Mouse (Mus musculus) large intestine, adult 2 months (tissue): ENCODE data around the gene Adamts4. TPM values are rescaled to one million over a fixed set of nuclear protein-coding genes. Genes with fewer than 3 reads are reported as not detected.
A peak's percentile ranks its signal among the peaks of the same experiment; 100 is the strongest.
"Not testable (repeated sequence)": the region's sequence is repeated elsewhere in the genome, so short reads cannot be mapped to it uniquely, and the experiment has no call there.

ENCODE experiments used
- DNase-seq: peaks from one replicate; pipeline ENCODE4 v3.0.0-alpha.2; 2012; ENCODE audit warnings: low read depth, low spot score
- WGBS: fragments of 180-500 bp; shearing (Covaris S2); methylation state at CpG from one replicate; pipeline ENCODE4 v1.1.7; 2018; 5-methylcytosine and 5-hydroxymethylcytosine counted together
- polyA plus RNA-seq: library from polyadenylated mRNA; depleted of rRNA; stranded (reverse); fragments of >200 nt; gene quantifications from 2 replicates; pipeline ENCODE4 v1.2.3, GENCODE M21; 2012; rRNA removed

Adamts4 gene
- polyA plus RNA-seq, 1 experiment, result 1.1 TPM

- DNase-seq, result no peak
- under 1% methylated on average over 49 of the region's 49 CpGs for WGBS
Observed at GRCm38 (mm10) chr1:171287136-171288081, 37.2 kb downstream of the Adamts4 start, which contains the start of gene Usp21. Gene Usp21, minus strand, starts transcription at chr1:171287991.

- WGBS, result 65% methylated on average over 4 of the region's 4 CpGs
- DNase-seq, result no peak
Observed at GRCm38 (mm10) chr1:171288328-171288727, 38.1 kb downstream of the Adamts4 start.

GRCm38 (mm10) chr1:171293351-171293750 lies 43.1 kb downstream of the Adamts4 start:
- DNase-seq, result no peak
- WGBS, result 52% methylated on average over 3 of the region's 3 CpGs

- 26% methylated on average over 5 of the region's 5 CpGs for WGBS
- DNase-seq, result no peak
Observed at GRCm38 (mm10) chr1:171293906-171294297, 43.7 kb downstream of the Adamts4 start.

- WGBS, result under 1% methylated on average over 42 of the region's 42 CpGs
- peak; percentile 77 for DNase-seq
Observed at GRCm38 (mm10) chr1:171294298-171295062, 44.3 kb downstream of the Adamts4 start, which contains the start of gene Ufc1. Gene Ufc1, minus strand, starts transcription at chr1:171295024.

GRCm38 (mm10) chr1:171295063-171295402 lies 44.8 kb downstream of the Adamts4 start:
- no peak for DNase-seq
- 8% methylated on average over 3 of the region's 3 CpGs for WGBS

GRCm38 (mm10) chr1:171298226-171298625 lies 48.0 kb downstream of the Adamts4 start:
- DNase-seq, result no peak
- 64% methylated on average over 3 of the region's 3 CpGs for WGBS

GRCm38 (mm10) chr1:171306157-171306556 lies 55.9 kb downstream of the Adamts4 start:
- WGBS, result 54% methylated on average over 5 of the region's 5 CpGs
- DNase-seq, result not testable (repeated sequence)

- no peak for DNase-seq
- WGBS, result 70% methylated on average over 2 of the region's 2 CpGs
Observed at GRCm38 (mm10) chr1:171309321-171309720, 59.1 kb downstream of the Adamts4 start.

Other genes with a start within 250 kb of the Adamts4 start
- gene Fcgr4, start 231.5 kb upstream of the Adamts4 start, polyA plus RNA-seq, result 8.4 and 10.1 TPM in 2 replicates
- 11.3 and 18.0 TPM in 2 replicates for gene Fcgr3, start 185.5 kb upstream of the Adamts4 start, polyA plus RNA-seq
- gene Cfap126, start 136.5 kb upstream of the Adamts4 start, polyA plus RNA-seq, result 1.8 and 2.0 TPM in 2 replicates
- gene Sdhc, start 99.8 kb upstream of the Adamts4 start, polyA plus RNA-seq, result 308 and 341 TPM in 2 replicates
- 0.29 and 0.30 TPM in 2 replicates for gene Mpz, start 99.7 kb upstream of the Adamts4 start, polyA plus RNA-seq
- gene Pcp4l1, start 54.2 kb upstream of the Adamts4 start, polyA plus RNA-seq, result 23.6 and 25.2 TPM in 2 replicates
- gene Nr1i3, start 36.5 kb upstream of the Adamts4 start, polyA plus RNA-seq, result 3.8 and 22.7 TPM in 2 replicates
- 23.1 and 24.0 TPM in 2 replicates for gene Tomm40l, start 27.9 kb upstream of the Adamts4 start, polyA plus RNA-seq
- gene Apoa2, start 25.4 kb upstream of the Adamts4 start, polyA plus RNA-seq, result 0.50 and 1.9 TPM in 2 replicates
- gene Fcer1g, start 16.1 kb upstream of the Adamts4 start, polyA plus RNA-seq, result 56.2 and 58.5 TPM in 2 replicates
- 167 and 181 TPM in 2 replicates for gene Ndufs2, start 967 bp downstream of the Adamts4 start, polyA plus RNA-seq
- gene B4galt3, start 19.9 kb downstream of the Adamts4 start, polyA plus RNA-seq, result 70.3 and 80.0 TPM in 2 replicates
- gene Ppox, start 30.8 kb downstream of the Adamts4 start, polyA plus RNA-seq, result 21.9 and 34.8 TPM in 2 replicates
- gene Usp21, start 37.6 kb downstream of the Adamts4 start, polyA plus RNA-seq, result 30.0 and 36.4 TPM in 2 replicates
- gene Ufc1, start 44.6 kb downstream of the Adamts4 start, polyA plus RNA-seq, result 34.5 and 35.8 TPM in 2 replicates
- gene Dedd, start 78.7 kb downstream of the Adamts4 start, polyA plus RNA-seq, result 44.3 and 50.3 TPM in 2 replicates
- 46.5 and 54.7 TPM in 2 replicates for gene Nit1, start 95.2 kb downstream of the Adamts4 start, polyA plus RNA-seq
- gene Pfdn2, start 95.2 kb downstream of the Adamts4 start, polyA plus RNA-seq, result 10.3 and 11.7 TPM in 2 replicates
- 0.14 and 0.18 TPM in 2 replicates for gene Klhdc9, start 110.4 kb downstream of the Adamts4 start, polyA plus RNA-seq
- 0.51 and 0.59 TPM in 2 replicates for gene Nectin4, start 119.7 kb downstream of the Adamts4 start, polyA plus RNA-seq
- 7.0 and 10.2 TPM in 2 replicates for gene Arhgap30, start 138.5 kb downstream of the Adamts4 start, polyA plus RNA-seq
- gene Usf1, start 160.9 kb downstream of the Adamts4 start, polyA plus RNA-seq, result 80.1 and 86.0 TPM in 2 replicates
- gene Tstd1, start 168.5 kb downstream of the Adamts4 start, polyA plus RNA-seq, result 77.2 and 98.1 TPM in 2 replicates
- gene F11r, start 187.1 kb downstream of the Adamts4 start, polyA plus RNA-seq, result 160 and 191 TPM in 2 replicates